Mouse (Mus musculus) v-Abl transformed pro-B cells (cell line): ENCODE results near the gene Fundc1.

Experiments used
- in situ Hi-C, 2 experiments: fragments of 400-800 bp; cut with MboI; formaldehyde crosslinking; loops; one replicate each; pipeline ENCODE4 v1.15.1; 2025; ENCODE audit not compliant: unreplicated experiment in 2 of 2

Fundc1 gene

DNA sequence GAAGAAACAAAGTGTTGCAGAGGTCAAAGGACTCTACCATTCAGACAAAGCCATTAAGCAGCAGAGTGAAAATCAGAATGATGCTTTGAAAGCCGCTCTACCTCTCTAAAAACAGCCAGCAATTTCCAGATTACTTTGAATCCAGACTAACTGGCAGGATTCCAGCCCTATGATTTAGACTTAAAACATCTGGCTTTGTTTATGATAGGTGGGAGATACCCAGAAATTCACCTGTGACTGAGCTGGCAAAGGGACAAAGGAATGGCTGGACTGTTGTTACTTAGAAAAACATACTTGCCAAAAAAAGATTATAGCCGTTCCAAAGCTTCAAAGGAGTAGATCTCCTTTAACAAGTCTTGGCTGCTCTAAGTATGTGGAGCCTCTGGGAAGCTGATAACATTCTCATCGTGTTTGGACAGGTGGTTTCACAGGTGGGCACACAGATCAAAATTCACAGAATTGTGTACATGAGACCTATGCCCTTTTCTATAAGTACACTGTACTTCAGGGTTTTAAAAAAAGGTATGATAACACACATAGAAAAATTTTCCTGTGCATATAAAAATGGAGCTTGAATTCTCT, 60.0 kb downstream of the Fundc1 start:
- in situ Hi-C loops, result no loop called here
